Mouse (Mus musculus): ENCODE data around the gene Rhod. TPM values are rescaled to one million over a fixed set of nuclear protein-coding genes. Genes with fewer than 3 reads are reported as not detected.

Rhod gene
- total and polyA plus RNA-seq, 3 experiments = 0.06 TPM; not detected in 2

DNA sequence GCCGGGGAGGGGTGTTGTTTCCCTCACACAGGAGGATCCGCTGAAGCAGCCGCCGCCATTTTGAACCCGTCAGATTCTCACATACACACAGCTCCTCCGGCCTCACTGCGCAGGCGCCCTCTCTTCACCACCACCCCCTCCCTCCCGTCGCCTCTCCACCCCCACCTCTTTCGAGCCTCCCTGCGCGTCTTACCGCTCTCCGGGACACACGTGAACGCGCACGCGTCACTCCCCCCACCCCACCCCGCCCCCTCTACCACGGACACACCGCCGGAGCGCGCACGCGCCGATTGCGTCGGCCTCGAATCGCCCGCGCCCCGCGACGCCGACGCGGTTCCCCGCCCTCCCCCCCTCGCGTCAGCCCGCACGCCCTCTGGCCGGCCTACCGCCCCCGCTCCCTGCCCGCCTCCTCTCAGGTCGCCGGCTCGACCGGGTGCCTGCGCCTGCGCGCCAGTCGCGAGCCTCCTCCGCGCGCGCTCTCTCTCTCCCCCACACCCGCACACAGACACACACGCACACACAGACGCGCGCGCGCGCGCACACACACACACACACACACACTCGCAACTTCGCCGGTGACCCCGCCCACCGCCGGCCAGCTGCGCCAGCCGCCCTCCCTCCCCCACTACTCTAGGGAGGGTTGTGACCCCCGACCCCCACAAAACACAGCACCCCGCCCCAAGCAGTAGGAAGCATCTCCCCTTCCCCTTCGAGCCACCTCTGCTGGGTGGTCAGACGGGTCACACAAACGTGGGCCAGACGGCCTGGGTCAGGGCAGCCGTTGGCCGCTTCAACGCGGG is 42.0 kb downstream of the Rhod start (continued):
- TF ChIP-seq RAD21 (IDR thresholded peaks at IDR 0.05; ENCODE audit: low read depth, low read length) (no peak), TBP (IDR thresholded peaks at IDR 0.05; ENCODE audit: low read depth, low read length) (no peak), MAX (IDR thresholded peaks at IDR 0.05; ENCODE audit: low read length) (no peak), NRF1 (IDR thresholded peaks at IDR 0.05; ENCODE audit: insufficient read depth, low read depth, low read length, poor library complexity, severe bottlenecking) (peak; percentile 74)

DNA sequence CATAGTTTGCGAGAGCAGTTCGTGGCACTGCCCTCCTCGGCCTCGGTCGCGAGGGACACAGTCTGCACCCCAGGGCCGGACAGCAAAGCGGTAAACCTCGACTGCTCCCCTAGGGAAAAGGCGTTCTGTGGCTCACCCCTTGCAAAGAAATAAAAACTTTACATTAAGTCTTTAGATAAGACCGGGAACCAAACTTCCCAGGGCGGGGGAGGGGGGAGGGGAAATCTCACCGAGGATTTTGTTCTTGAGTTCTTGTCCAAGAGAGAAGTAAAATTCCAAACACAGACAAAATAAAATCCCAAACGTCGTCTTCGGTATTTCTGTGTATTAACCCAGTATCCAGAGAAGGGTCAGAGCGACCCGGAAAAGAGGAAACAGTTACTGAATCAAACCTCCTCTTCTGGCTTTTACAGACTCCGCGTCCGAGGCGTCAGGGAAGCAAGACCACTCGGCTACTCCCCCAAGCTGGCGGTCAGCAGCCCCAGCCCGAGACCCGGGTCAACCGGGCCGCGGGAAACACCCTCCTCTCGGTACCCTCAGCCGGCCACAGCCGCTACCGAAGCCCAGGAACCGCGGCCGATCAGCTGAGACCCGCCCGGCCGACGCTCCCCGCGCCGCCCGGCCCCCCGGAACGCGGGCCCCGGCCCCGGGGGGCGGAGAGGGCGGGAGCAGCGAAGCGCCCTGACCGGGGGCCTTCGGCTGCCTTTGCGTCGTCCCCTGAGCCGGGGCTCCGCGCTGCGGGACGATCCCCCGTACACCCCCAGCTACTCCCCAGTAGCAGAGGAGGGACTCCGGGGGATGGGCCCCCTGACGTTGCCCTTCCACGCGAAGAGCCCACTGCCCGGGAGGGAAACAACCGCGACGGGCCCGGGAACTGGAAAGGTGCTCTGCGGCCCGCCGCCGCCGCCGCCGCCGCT is 42.9 kb downstream of the Rhod start:
- H3K9me3 ChIP-seq (replicated peaks; ENCODE audit: insufficient read depth, low read length) = no peaks in the 10 kb centered on the region
- peaks cover 7 to 39% of the 10 kb centered on the region in 2 experiments; a peak in 3 of 4 replicates for H3K36me3 ChIP-seq (ENCODE audit: control insufficient read depth in 1 of 2, insufficient read depth in 2 of 2, low read length in 2 of 2)
- peak overlapping the region; percentile 95 for H3K9ac ChIP-seq (ENCODE audit: control insufficient read depth, low read depth, low read length, poor library complexity, severe bottlenecking)
- H3K4me1 ChIP-seq (ENCODE audit: control insufficient read depth in 1 of 2, insufficient read depth in 2 of 2, low read length in 2 of 2) = peaks cover 8 to 16% of the 10 kb centered on the region in 2 experiments
- H3K27ac ChIP-seq (ENCODE audit: control insufficient read depth, low read depth, low read length) = peak overlapping the region; percentile 71
- peaks cover 47% of the 10 kb centered on the region for H3K79me2 ChIP-seq (ENCODE audit: control insufficient read depth, insufficient read depth, low read length, poor library complexity)
- peak overlapping the region; percentile 77 to 91 for H3K4me3 ChIP-seq (ENCODE audit: control insufficient read depth in 1 of 2, insufficient read depth in 1 of 2, low read depth in 2 of 2, low read length in 2 of 2)
- no peaks in the 10 kb centered on the region for H3K27me3 ChIP-seq (ENCODE audit: control insufficient read depth in 1 of 2, insufficient read depth in 2 of 2, low read length in 2 of 2)
- DNase-seq (ENCODE audit: low read depth, low spot score) = peak; percentile 68
- TF ChIP-seq ZC3H11A (IDR thresholded peaks at IDR 0.05; ENCODE audit: low read depth, low read length) = no peak
- peak; percentile 26 for TF ChIP-seq MXI1 (IDR thresholded peaks at IDR 0.05; ENCODE audit: low read depth, low read length)
- TF ChIP-seq ZNF384 (IDR thresholded peaks at IDR 0.05; ENCODE audit: low read depth, low read length) = no peak
- TF ChIP-seq CTCF (IDR thresholded peaks at IDR 0.05 in 2 of 3, conservative IDR thresholded peaks at IDR 0.05 in 1 of 3; ENCODE audit: control insufficient read depth in 1 of 3, insufficient read depth in 1 of 3, low read depth in 2 of 3, low read length in 3 of 3, poor library complexity in 1 of 3, severe bottlenecking in 1 of 3) = no peak
- TF ChIP-seq ELF1 (IDR thresholded peaks at IDR 0.05; ENCODE audit: low read depth, low read length) = 0 out of 2 replicates have a peak, but pooled peaks have one; percentile 8
- peak; percentile 20; the same call in 1 of the 2 replicates for TF ChIP-seq GATA1 (IDR thresholded peaks at IDR 0.05; ENCODE audit: low read depth, low read length)
- TF ChIP-seq SMC3 (IDR thresholded peaks at IDR 0.05; ENCODE audit: low read depth, low read length) = no peak
- no peak for TF ChIP-seq HCFC1 (IDR thresholded peaks at IDR 0.05; ENCODE audit: low read depth, low read length)
- TF ChIP-seq POLR2A (IDR thresholded peaks at IDR 0.05; ENCODE audit: control insufficient read depth in 1 of 2, insufficient read depth in 1 of 2, low read depth in 1 of 2, low read length in 2 of 2, poor library complexity in 1 of 2) = peak in 1 of 2 experiments; percentile 53; a peak in 1 of 4 replicates
- no peak for TF ChIP-seq RAD21 (IDR thresholded peaks at IDR 0.05; ENCODE audit: low read depth, low read length)
- no peak for TF ChIP-seq USF1 (IDR thresholded peaks at IDR 0.05; ENCODE audit: low read depth, low read length)
- 0 out of 2 replicates have a peak, but pooled peaks have one; percentile 21 for TF ChIP-seq RCOR1 (IDR thresholded peaks at IDR 0.05; ENCODE audit: low read depth, low read length)
- TF ChIP-seq ZKSCAN1 (IDR thresholded peaks at IDR 0.05; ENCODE audit: low read depth, low read length) = no peak
- TF ChIP-seq EP300 (IDR thresholded peaks at IDR 0.05; ENCODE audit: low read depth in 1 of 2, low read length in 2 of 2) = 0 out of 4 replicates have a peak, but pooled peaks of 1 of the 2 experiments have one; percentile 40
- TF ChIP-seq TCF12 (IDR thresholded peaks at IDR 0.05; ENCODE audit: low read depth, low read length) = peak; percentile 11; the same call in 1 of the 2 replicates
- TF ChIP-seq GABPA (IDR thresholded peaks at IDR 0.05; ENCODE audit: low read depth, low read length) = no peak
- TF ChIP-seq KAT2A (conservative IDR thresholded peaks at IDR 0.05; ENCODE audit: low read depth, low read length) = no peak
- no peak for TF ChIP-seq MAFK (IDR thresholded peaks at IDR 0.05; ENCODE audit: borderline replicate concordance, low read depth, low read length)
- TF ChIP-seq ZMIZ1 (IDR thresholded peaks at IDR 0.05; ENCODE audit: low read depth, low read length) = no peak
- TF ChIP-seq POLR2AphosphoS2 (IDR thresholded peaks at IDR 0.05; ENCODE audit: low read length) = no peak
- TF ChIP-seq MAX (IDR thresholded peaks at IDR 0.05; ENCODE audit: low read length) = 0 out of 2 replicates have a peak, but pooled peaks have one; percentile 16
- no peak for TF ChIP-seq BHLHE40 (IDR thresholded peaks at IDR 0.05; ENCODE audit: borderline replicate concordance, low read depth, low read length)
- TF ChIP-seq NRF1 (IDR thresholded peaks at IDR 0.05; ENCODE audit: insufficient read depth, low read depth, low read length, poor library complexity, severe bottlenecking) = no peak
- no peak for TF ChIP-seq MYB (IDR thresholded peaks at IDR 0.05; ENCODE audit: low read depth, low read length)
- peak; percentile 25; the same call in 1 of the 2 replicates for TF ChIP-seq ETS1 (IDR thresholded peaks at IDR 0.05; ENCODE audit: low read depth, low read length)
- no peak for TF ChIP-seq UBTF (IDR thresholded peaks at IDR 0.05; ENCODE audit: borderline replicate concordance, insufficient read depth, low read depth, low read length)
- TF ChIP-seq JUND (IDR thresholded peaks at IDR 0.05; ENCODE audit: low read depth, low read length) = no peak
- no peak for TF ChIP-seq CHD2 (IDR thresholded peaks at IDR 0.05; ENCODE audit: low read length)
- TF ChIP-seq E2F4 (IDR thresholded peaks at IDR 0.05; ENCODE audit: borderline replicate concordance, low read depth, low read length) = no peak
- no peak for TF ChIP-seq TAL1 (IDR thresholded peaks at IDR 0.05; ENCODE audit: low read length)

Data from MEL (cell line).